Mouse (Mus musculus): ENCODE results near the gene Rassf4. TPM values are rescaled to one million over a fixed set of nuclear protein-coding genes. Genes with fewer than 3 reads are reported as not detected.
"Not testable (repeated sequence)": the region's sequence is repeated elsewhere in the genome, so short reads cannot be mapped to it uniquely, and the experiment has no call there.

Rassf4 gene
- polyA plus RNA-seq, 1 experiment from 2014 or later = 6.1 TPM

DNA sequence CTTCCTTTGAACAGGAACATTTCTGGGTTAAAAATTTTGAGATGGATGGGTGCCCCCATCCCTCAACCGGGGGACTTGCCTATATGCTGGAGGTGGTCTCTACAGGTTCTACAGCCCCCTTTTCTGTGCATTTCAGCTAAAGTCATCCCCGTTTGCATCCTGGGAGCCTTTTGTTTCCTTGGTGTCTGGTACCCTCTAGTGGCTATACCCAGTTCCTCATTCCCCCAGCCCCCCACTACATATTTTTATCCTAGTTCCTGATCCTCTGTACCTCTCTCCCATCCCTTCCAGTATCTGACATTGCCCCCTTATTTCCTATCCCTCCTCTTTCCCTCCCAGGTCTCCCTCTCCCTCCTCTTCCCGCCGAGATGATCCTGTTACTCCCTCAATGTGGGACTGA, 66.5 kb downstream of the Rassf4 start:
- 43% methylated on average over 4 of the region's 4 CpGs for WGBS
- ATAC-seq (ENCODE audit: low FRiP score, low TSS enrichment) = no peak

DNA sequence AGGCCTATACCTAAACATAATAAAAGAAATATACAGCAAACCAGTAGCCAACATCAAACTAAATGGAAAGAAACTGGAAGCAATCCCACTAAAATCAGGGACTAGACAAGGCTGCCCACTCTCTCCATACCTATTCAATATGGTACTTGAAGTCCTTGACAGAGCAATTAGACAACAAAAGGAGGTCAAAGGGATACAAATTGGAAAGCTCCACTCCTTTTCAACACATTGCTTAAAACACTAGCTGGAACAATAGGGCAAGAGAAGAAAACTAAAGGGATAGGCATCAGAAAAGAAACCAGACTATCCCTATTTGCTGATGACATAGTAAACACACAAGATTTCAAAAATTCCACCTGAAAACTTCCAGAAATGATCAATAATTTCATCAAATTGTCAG, 72.8 kb downstream of the Rassf4 start:
- H3K36me3 ChIP-seq (ENCODE audit: insufficient read depth, low read length); H3K9ac ChIP-seq (replicated peaks; ENCODE audit: low read length); H3K27me3 ChIP-seq (ENCODE audit: insufficient read depth, low read length); H3K27ac ChIP-seq (ENCODE audit: low read length); H3K4me3 ChIP-seq (ENCODE audit: low read length); ATAC-seq (ENCODE audit: low FRiP score, low TSS enrichment); H3K4me1 ChIP-seq (ENCODE audit: insufficient read depth, low read length); H3K4me2 ChIP-seq (replicated peaks; ENCODE audit: low read depth, low read length); H3K9me3 ChIP-seq (ENCODE audit: low read length): not testable (repeated sequence)

More for the DNA sequence above, 66.5 kb downstream of the Rassf4 start:
- no peak overlapping the region for H3K27ac ChIP-seq (ENCODE audit: low read length)
- no peak overlapping the region for H3K4me2 ChIP-seq (replicated peaks; ENCODE audit: low read depth, low read length)
- H3K9ac ChIP-seq (replicated peaks; ENCODE audit: low read length) = no peak overlapping the region
- H3K9me3 ChIP-seq (ENCODE audit: low read length) = no peaks in the 10 kb centered on the region
- H3K4me3 ChIP-seq (ENCODE audit: low read length) = no peak overlapping the region
- no peaks in the 10 kb centered on the region for H3K27me3 ChIP-seq (ENCODE audit: insufficient read depth, low read length)
- H3K36me3 ChIP-seq (ENCODE audit: insufficient read depth, low read length) = no peaks in the 10 kb centered on the region
- H3K4me1 ChIP-seq (ENCODE audit: insufficient read depth, low read length) = no peaks in the 10 kb centered on the region

DNA sequence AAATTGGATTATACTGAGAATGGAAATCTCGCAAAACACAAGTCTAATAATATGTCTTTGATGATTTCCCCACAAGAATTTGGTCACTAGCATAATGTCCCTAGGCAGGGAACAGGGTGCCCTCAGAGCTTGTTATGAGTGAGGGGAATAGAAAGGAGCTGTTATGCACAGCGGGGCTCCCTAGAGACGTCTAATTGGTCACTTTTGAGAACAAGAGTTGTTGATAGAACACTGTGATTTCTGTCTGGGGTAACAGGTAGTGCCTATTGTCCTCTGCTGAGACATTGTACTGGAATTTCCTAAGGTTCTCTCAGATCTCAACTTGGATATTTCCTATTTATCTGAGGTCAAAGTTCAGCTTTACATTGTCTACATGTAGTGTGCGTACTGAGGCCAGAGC, 89.7 kb downstream of the Rassf4 start, which contains the start of gene Olfr215:
Gene Olfr215 (minus strand): TSS at position 101 of the 400 bp plus-strand sequence.
- Histone ChIP-seq H3K9me3 (ENCODE audit: low read length) (no peaks in the 10 kb centered on the region), H3K9ac (replicated peaks; ENCODE audit: low read length) (no peak within 1 kb of the TSS), H3K4me2 (replicated peaks; ENCODE audit: low read depth, low read length) (no peak within 1 kb of the TSS), H3K4me1 (ENCODE audit: insufficient read depth, low read length) (no peaks in the 10 kb centered on the region), H3K36me3 (ENCODE audit: insufficient read depth, low read length) (no peaks in the 10 kb centered on the region), H3K27me3 (ENCODE audit: insufficient read depth, low read length) (no peaks in the 10 kb centered on the region), H3K4me3 (ENCODE audit: low read length) (no peak within 1 kb of the TSS), H3K27ac (ENCODE audit: low read length) (no peak within 1 kb of the TSS)
- WGBS = 84% methylated on average over 4 of the region's 4 CpGs
- no peak for ATAC-seq (ENCODE audit: low FRiP score, low TSS enrichment)

Small RNAs within 50 kb of the gene (microRNA-seq; reads per million reads assigned to microRNA genes)
- not detected for gene Mir7043

Other genes starting within 250 kb of the Rassf4 start
- gene Alox5, start 212.8 kb downstream of the Rassf4 start, polyA plus RNA-seq (2015; fragmentation: Nextera tagmentation; extraction: Ambion mirVana) = 0.63 and 0.89 TPM in 2 replicates
- not detected in 2 replicates for gene Olfr211, start 184.9 kb downstream of the Rassf4 start, polyA plus RNA-seq (2015; fragmentation: Nextera tagmentation; extraction: Ambion mirVana)
- gene Olfr212, start 167.4 kb downstream of the Rassf4 start, polyA plus RNA-seq (2015; fragmentation: Nextera tagmentation; extraction: Ambion mirVana) = not detected in 2 replicates
- gene Olfr213, start 135.5 kb downstream of the Rassf4 start, polyA plus RNA-seq (2015; fragmentation: Nextera tagmentation; extraction: Ambion mirVana) = not detected in 2 replicates
- gene Gm5580, start 122.8 kb downstream of the Rassf4 start, polyA plus RNA-seq (2015; fragmentation: Nextera tagmentation; extraction: Ambion mirVana) = 0.51 and 1.7 TPM in 2 replicates
- gene Olfr214, start 119.7 kb downstream of the Rassf4 start, polyA plus RNA-seq (2015; fragmentation: Nextera tagmentation; extraction: Ambion mirVana) = not detected in 2 replicates
- gene Olfr215, start 89.8 kb downstream of the Rassf4 start, polyA plus RNA-seq (2015; fragmentation: Nextera tagmentation; extraction: Ambion mirVana) = not detected in 2 replicates
- gene Zfp422, start 45.0 kb downstream of the Rassf4 start, polyA plus RNA-seq (2015; fragmentation: Nextera tagmentation; extraction: Ambion mirVana) = 192 TPM in 2 replicates
- gene Depp1, start 23.3 kb downstream of the Rassf4 start, polyA plus RNA-seq (2015; fragmentation: Nextera tagmentation; extraction: Ambion mirVana) = 33.1 and 38.5 TPM in 2 replicates
- 11.8 and 12.4 TPM in 2 replicates for gene Tmem72, start 43.0 kb upstream of the Rassf4 start, polyA plus RNA-seq (2015; fragmentation: Nextera tagmentation; extraction: Ambion mirVana)

Measured in kidney, embryonic 16.5 days (tissue).